Mouse (Mus musculus) cerebellum, postnatal 36 days (tissue): ENCODE measurements around the gene Robo1.

Experiments
- DNase-seq, 2 experiments: peaks; one replicate each; pipeline ENCODE4 v3.0.0; 2021 to 2022; ENCODE audit warnings: mixed read lengths in 2 of 2

Gene Robo1

DNA sequence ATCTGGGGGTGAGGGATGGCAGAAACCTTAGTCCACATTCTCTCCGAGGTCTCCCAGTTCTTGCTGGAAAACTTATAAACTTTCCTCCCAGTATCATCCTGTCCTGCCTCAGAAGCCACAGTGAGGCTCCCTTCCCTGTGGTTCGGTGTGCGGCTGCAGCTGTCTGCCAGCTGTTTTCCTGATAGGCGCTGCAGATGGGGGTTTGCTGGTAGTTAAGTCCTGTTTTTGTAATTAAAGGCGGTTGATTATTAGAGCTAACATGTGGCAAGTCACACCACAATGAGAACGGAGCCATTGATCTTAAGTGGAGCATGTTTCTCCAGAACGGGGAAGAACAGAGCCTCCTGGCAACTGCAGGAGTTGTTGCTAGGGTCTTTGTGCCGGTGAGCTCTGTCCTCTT is 699.3 kb downstream of the Robo1 start:
- no peak for DNase-seq

DNA sequence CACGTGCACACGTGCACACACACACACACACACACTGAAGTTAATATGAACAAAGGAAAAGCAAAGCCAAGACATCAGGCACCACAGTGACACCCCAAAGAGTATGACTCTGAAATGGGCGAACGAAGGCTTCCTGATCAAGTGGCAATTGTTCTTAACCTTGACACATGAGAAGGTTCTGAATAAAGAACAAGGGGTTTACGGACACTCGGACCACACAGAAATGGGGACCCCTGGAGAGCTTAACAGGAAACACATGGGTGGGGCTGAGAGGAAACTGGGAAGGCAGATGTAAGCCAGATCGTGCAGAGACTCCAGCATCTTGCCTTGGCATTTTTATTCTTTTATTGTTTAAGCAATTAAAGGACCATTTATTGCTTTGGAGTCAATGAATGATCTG is 703.2 kb downstream of the Robo1 start:
- DNase-seq: no peak

GRCm38 (mm10) chr16:73012926-73013325 is 704.8 kb downstream of the Robo1 start:
- DNase-seq: no peak

- no peak for DNase-seq
These were observed 706.4 kb downstream of the Robo1 start for GRCm38 (mm10) chr16:73014544-73014943.

- DNase-seq: no peak
These were observed 707.9 kb downstream of the Robo1 start for GRCm38 (mm10) chr16:73015976-73016375.

- no peak for DNase-seq
These were observed 708.7 kb downstream of the Robo1 start for GRCm38 (mm10) chr16:73016801-73017200.

GRCm38 (mm10) chr16:73024326-73024725 is 716.2 kb downstream of the Robo1 start:
- no peak for DNase-seq

- no peak for DNase-seq
These were observed 719.6 kb downstream of the Robo1 start for GRCm38 (mm10) chr16:73027692-73028091.

- no peak for DNase-seq
These were observed 722.9 kb downstream of the Robo1 start for GRCm38 (mm10) chr16:73030999-73031398.

DNA sequence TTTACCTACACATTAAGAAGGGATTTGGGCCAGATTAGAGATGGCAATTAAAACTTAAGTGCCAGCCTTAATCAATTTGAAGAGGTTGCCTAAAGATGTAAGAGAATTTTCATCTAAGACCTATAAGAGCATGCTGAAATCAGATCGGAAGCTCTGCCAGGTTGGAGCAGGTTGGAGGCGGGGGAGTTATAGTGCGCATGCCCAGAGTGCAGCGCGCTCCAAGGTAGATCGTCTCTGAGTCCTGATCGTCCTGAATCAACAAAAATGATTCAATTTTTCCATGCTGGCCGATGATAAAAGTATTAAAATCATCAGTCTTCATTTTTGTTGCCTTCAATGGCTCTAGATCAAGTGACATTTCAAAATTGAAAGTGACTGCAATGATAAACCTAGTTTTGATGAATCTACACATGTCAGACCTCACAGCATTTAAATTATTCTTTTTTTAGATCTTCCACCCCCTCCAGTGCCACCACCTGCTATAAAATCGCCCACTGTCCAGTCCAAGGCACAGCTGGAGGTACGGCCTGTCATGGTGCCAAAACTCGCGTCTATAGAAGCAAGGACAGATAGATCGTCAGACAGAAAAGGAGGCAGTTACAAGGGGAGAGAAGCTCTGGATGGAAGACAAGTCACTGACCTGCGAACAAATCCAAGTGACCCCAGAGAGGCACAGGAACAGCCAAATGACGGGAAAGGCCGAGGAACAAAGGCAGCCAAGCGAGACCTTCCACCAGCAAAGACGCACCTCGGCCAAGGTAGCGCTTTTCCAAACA is 727.3 kb downstream of the Robo1 start:
- DNase-seq: peak; percentile 83 to 86

DNA sequence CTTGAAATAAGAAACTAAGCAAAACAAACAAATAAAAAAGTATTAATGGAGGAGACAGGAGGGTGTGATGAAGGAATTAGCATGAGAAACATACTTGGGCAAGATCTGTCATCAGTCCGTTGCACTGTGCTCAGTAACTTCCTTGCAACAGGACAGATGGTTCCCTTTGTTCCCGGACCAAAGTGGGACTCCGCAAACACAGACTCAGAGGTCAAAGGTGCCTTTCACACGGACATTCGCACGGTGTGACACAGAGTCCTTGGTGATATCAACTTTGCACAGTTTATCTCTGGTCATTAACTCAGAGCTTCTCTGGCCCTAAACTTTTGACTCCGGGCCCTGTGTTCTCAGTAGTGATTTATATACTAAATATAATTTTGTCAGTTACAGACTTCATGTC is 730.4 kb downstream of the Robo1 start:
- DNase-seq: no peak

GRCm38 (mm10) chr16:73062461-73062860 is 754.4 kb downstream of the Robo1 start:
- DNase-seq: no peak

DNA sequence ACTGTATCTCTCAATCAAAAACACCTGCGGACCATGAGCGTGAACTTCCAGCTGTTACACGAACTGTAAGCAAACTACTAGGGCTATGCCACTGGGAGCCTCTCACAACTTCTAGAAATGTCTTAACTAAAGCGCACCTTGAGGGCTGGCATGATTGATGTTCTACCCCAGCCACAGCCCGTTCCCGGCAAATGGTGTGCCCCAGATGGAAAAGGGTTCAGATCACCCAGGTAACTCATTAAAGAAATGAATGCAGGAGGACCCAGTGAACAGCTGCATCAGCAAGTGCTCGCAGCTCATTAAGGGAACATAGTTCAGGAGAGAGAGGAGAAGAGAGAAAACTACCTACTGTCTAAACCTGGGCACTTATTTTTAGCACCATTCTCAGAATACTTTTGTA is 759.7 kb downstream of the Robo1 start:
- no peak for DNase-seq

- no peak for DNase-seq
These were observed 763.9 kb downstream of the Robo1 start for GRCm38 (mm10) chr16:73072047-73072446.

DNA sequence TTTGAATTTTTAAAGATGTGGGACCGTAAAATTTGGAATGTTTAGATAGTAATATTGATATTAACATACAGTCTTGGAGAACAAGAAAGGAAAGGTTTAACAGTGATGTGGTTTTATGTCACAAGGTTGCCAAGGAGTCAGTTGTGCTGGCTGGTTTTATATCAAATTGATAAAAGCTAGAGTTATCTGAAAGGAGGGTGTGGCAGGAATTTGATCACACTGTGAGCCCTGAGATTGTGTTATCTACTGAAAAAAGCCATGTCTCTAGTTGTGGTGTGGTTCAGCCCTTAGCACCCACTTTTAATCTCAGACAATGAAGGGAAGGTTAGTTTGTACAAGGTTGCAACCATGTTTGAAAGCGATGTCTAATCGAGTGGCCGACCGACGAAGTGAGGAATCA is 764.8 kb downstream of the Robo1 start:
- DNase-seq: no peak

DNA sequence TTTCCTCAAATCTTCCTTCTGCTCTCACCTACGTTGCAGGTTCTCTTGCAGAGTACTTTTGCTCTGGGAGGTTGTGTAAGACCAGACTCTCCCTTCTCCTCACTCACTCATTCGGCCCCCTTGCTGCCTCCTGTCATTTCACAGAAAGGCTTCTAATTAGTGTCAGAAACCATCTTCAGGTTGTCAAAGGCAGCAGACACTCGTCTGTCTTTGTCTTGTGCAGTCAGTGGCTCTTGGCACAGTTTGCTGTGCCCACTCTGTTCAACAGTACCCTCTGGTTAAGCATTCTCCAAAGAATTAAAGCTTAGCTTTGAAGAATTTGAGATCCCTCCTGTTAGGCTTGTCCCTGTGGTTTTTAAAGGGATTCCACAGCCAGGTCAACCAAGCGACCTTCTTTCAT is 774.3 kb downstream of the Robo1 start:
- DNase-seq: no peak

DNA sequence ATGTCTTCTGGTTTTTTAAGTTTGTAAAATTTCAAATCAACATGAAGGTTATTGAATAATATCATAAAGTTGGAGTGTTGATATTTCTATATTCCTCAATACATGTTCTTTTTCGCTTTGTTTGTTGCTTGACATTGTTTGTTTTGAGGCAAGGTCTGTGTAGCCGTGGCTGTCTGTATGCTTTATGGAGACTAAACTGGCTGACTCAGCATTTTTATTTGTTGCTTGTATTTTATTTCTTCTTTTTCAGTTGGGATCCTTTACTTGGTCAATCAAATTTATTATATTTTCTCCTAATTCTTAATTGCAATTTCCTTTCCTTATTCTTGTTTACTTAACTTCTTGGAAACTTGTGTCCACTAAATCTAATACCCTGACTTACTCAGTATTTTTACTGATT is 775.0 kb downstream of the Robo1 start:
- DNase-seq: no peak
